Mouse (Mus musculus) E14TG2a.4 (cell line): ENCODE measurements around the gene Ston2.

Experiments
- CTCF ChIP-seq: conservative IDR thresholded peaks from 2 replicates; pipeline ENCODE4 v1.5.1; 2014; ENCODE audit warnings: low read length
- POU5F1 ChIP-seq: IDR thresholded peaks from 2 replicates; pipeline ENCODE4 v1.6.1; 2014; ENCODE audit warnings: low read length, borderline replicate concordance

- TF ChIP-seq CTCF (no peak), POU5F1 (no peak)
Measured at GRCm38 (mm10) chr12:91667741-91668140, 120.4 kb downstream of the Ston2 start.
